Mouse (Mus musculus) spleen, adult 18-20 months (tissue): ENCODE measurements around the gene Rgs1.

ENCODE experiments used
- DNase-seq, 2 experiments: peaks; one replicate each; pipeline ENCODE4 v3.0.0; 2022; ENCODE audit warnings: mixed read lengths in 2 of 2

Gene Rgs1

GRCm38 (mm10) chr1:144248923-144249322, at the start of gene Rgs1:
Rgs1 (minus strand) TSS chr1:144249242.
- DNase-seq: no peak

- no peak for DNase-seq
Observed at GRCm38 (mm10) chr1:144283020-144284014, 34.3 kb upstream of the Rgs1 start.

- no peak for DNase-seq
Observed at GRCm38 (mm10) chr1:144280056-144280455, 31.0 kb upstream of the Rgs1 start.

GRCm38 (mm10) chr1:144272991-144273390, 23.9 kb upstream of the Rgs1 start:
- DNase-seq: no peak

GRCm38 (mm10) chr1:144269112-144269511, 20.1 kb upstream of the Rgs1 start:
- no peak for DNase-seq

GRCm38 (mm10) chr1:144267471-144268470, 18.7 kb upstream of the Rgs1 start:
- no peak for DNase-seq

GRCm38 (mm10) chr1:144264000-144264399, 15.0 kb upstream of the Rgs1 start:
- DNase-seq: no peak

- no peak for DNase-seq
Observed at GRCm38 (mm10) chr1:144262008-144262407, 13.0 kb upstream of the Rgs1 start.

- DNase-seq: no peak
Observed at GRCm38 (mm10) chr1:144258779-144259178, 9.7 kb upstream of the Rgs1 start.

GRCm38 (mm10) chr1:144256556-144257331, 7.7 kb upstream of the Rgs1 start:
- no peak for DNase-seq

- DNase-seq: no peak
Observed at GRCm38 (mm10) chr1:144248206-144248605, 836 bp downstream of the Rgs1 start.

GRCm38 (mm10) chr1:144247382-144247781, 1.7 kb downstream of the Rgs1 start:
- DNase-seq: no peak

GRCm38 (mm10) chr1:144243511-144243910, 5.5 kb downstream of the Rgs1 start:
- DNase-seq: peak in 1 of 2 experiments; percentile 42

GRCm38 (mm10) chr1:144239195-144239594, 9.8 kb downstream of the Rgs1 start:
- no peak for DNase-seq

- no peak for DNase-seq
Observed at GRCm38 (mm10) chr1:144215230-144215629, 33.8 kb downstream of the Rgs1 start.

GRCm38 (mm10) chr1:144210912-144211311, 38.1 kb downstream of the Rgs1 start:
- no peak for DNase-seq

- no peak for DNase-seq
Observed at GRCm38 (mm10) chr1:144206281-144207061, 42.6 kb downstream of the Rgs1 start.

- no peak for DNase-seq
Observed at GRCm38 (mm10) chr1:144204766-144205165, 44.3 kb downstream of the Rgs1 start.

GRCm38 (mm10) chr1:144202939-144203338, 46.1 kb downstream of the Rgs1 start:
- no peak for DNase-seq

- no peak for DNase-seq
Observed at GRCm38 (mm10) chr1:144200496-144200895, 48.5 kb downstream of the Rgs1 start.

- no peak for DNase-seq
Observed at GRCm38 (mm10) chr1:144199538-144199937, 49.5 kb downstream of the Rgs1 start.
